9 mouse cellular contexts compared by ENCODE assay signal in genomic region chr7:143368267-143368643, GRCm38 (mm10).
DNase-seq lines count a peak whose midpoint lies in the region; ATAC-seq and TF ChIP-seq lines count a peak whose summit lies in the region.
"Had no signal": no experiment of that assay in that cellular context is flagged by ENCODE, and none has a peak within 500 bp of the region (broad histone marks: within the 10 kb centered on the region; RNA-seq: fewer than 3 reads in every experiment).

No protein-coding gene starts in this region.

- intact Hi-C loops in gastrocnemius, postnatal 14 days (cut with DNase I; ENCODE audit: low total_unique reads) = no loop called here

- H3K27me3 ChIP-seq in kidney, embryonic 15.5 days = no peaks in the 10 kb centered on the region
- H3K27me3 ChIP-seq in CH12.LX (replicated peaks) = peaks cover 45% of the 10 kb centered on the region
- H3K27me3 ChIP-seq in kidney, embryonic 14.5 days (ENCODE audit: control insufficient read depth, insufficient read depth, low read length) = no peaks in the 10 kb centered on the region

- no peak for TF ChIP-seq POLR2A in CH12.LX (IDR thresholded peaks at IDR 0.05; ENCODE audit: low read depth, low read length)

- TF ChIP-seq RAD21 in CH12.LX (IDR thresholded peaks at IDR 0.05; ENCODE audit: low read depth, low read length) = no peak

- H3K9ac ChIP-seq in kidney, embryonic 15.5 days = no peak overlapping the region
- peak overlapping the region; percentile 17; the same call in 1 of the 2 replicates for H3K9ac ChIP-seq in CH12.LX (ENCODE audit: insufficient read depth, low read depth)
- no peak overlapping the region for H3K9ac ChIP-seq in kidney, embryonic 14.5 days (ENCODE audit: low read depth, low read length)

- no peak overlapping the region for H3K4me3 ChIP-seq in kidney, embryonic 15.5 days (replicated peaks)
- no peak overlapping the region for H3K4me3 ChIP-seq in CH12.LX (replicated peaks in 1 of 3; ENCODE audit: low read depth in 2 of 3, low read length in 2 of 3, poor library complexity in 1 of 3)
- H3K4me3 ChIP-seq in kidney, embryonic 14.5 days (ENCODE audit: low read length) = no peak overlapping the region

- ATAC-seq in kidney, embryonic 15.5 days (replicated peaks; ENCODE audit: low FRiP score) = no peak
- ATAC-seq in activated CD4-positive, CD25-positive, alpha-beta regulatory T cell, adult 4 months = peak; percentile 85
- peak; percentile 29 to 92; a peak in 2 of 4 replicates for ATAC-seq in hematopoietic stem cell, adult 5-6 weeks (replicated peaks in 1 of 2; ENCODE audit: insufficient read depth in 1 of 2, low FRiP score in 2 of 2, low TSS enrichment in 1 of 2, low read depth in 1 of 2, poor library complexity in 2 of 2, severe bottlenecking in 2 of 2)
- no peak for ATAC-seq in kidney, embryonic 14.5 days (ENCODE audit: low FRiP score, low TSS enrichment)
- ATAC-seq: midbrain, embryonic 16.5 days had no signal

- in situ Hi-C loops in CH12.LX (cut with MboI; ENCODE audit: low pct_ligation_motif_present, low pct_unique_long_range_greater_than_20kb, low sequenced_read_pairs) = no loop called here

- H3K4me2 ChIP-seq in kidney, embryonic 15.5 days = peak overlapping the region; percentile 34; the same call in 1 of the 2 replicates
- H3K4me2 ChIP-seq in CH12.LX (ENCODE audit: insufficient read depth, low read depth, poor library complexity, severe bottlenecking) = peak overlapping the region; percentile 80
- H3K4me2 ChIP-seq in kidney, embryonic 14.5 days (replicated peaks; ENCODE audit: low read depth, low read length) = no peak overlapping the region

- no peak for DNase-seq in kidney, adult 9 months
- peak; percentile 26 for DNase-seq in CH12.LX (ENCODE audit: extremely low read depth)
- DNase-seq in gastrocnemius, postnatal 14 days = no peak
- DNase-seq: embryo, embryonic 11 days had no signal

- no peaks in the 10 kb centered on the region for H3K79me2 ChIP-seq in CH12.LX (replicated peaks; ENCODE audit: control insufficient read depth, extremely low read depth, insufficient read depth, poor library complexity, severe bottlenecking)

- 64% methylated on average over 7 of the region's 7 CpGs for WGBS in kidney, embryonic 15.5 days
- 69% methylated on average over 7 of the region's 7 CpGs for WGBS in kidney, embryonic 14.5 days

- H3K36me3 ChIP-seq in kidney, embryonic 15.5 days = no peaks in the 10 kb centered on the region
- no peaks in the 10 kb centered on the region for H3K36me3 ChIP-seq in CH12.LX (replicated peaks in 1 of 2; ENCODE audit: control insufficient read depth in 1 of 2, insufficient read depth in 1 of 2, low read length in 1 of 2)
- no peaks in the 10 kb centered on the region for H3K36me3 ChIP-seq in kidney, embryonic 14.5 days (ENCODE audit: control insufficient read depth, insufficient read depth, low read length)

- no peaks in the 10 kb centered on the region for H3K9me3 ChIP-seq in kidney, embryonic 15.5 days (replicated peaks)
- no peaks in the 10 kb centered on the region for H3K9me3 ChIP-seq in CH12.LX (replicated peaks; ENCODE audit: low read length)
- no peaks in the 10 kb centered on the region for H3K9me3 ChIP-seq in kidney, embryonic 14.5 days (ENCODE audit: control insufficient read depth, low read length)

- 0 out of 2 replicates have a peak, but pooled peaks have one; percentile 34 for TF ChIP-seq EP300 in CH12.LX (IDR thresholded peaks at IDR 0.05; ENCODE audit: low read length)

- H3K4me1 ChIP-seq in kidney, embryonic 15.5 days = peaks cover 51% of the 10 kb centered on the region
- H3K4me1 ChIP-seq in CH12.LX (ENCODE audit: control insufficient read depth in 1 of 2, insufficient read depth in 2 of 2) = no peaks in the 10 kb centered on the region; a peak in 1 of 4 replicates
- H3K4me1 ChIP-seq in kidney, embryonic 14.5 days (ENCODE audit: control insufficient read depth, insufficient read depth, low read length) = peaks cover 10% of the 10 kb centered on the region

- peak overlapping the region; percentile 37; the same call in 1 of the 2 replicates for H3K27ac ChIP-seq in kidney, embryonic 15.5 days
- no peak overlapping the region for H3K27ac ChIP-seq in CH12.LX (ENCODE audit: insufficient read depth, low read depth)
- no peak overlapping the region for H3K27ac ChIP-seq in kidney, embryonic 14.5 days (ENCODE audit: low read depth, low read length)

- TF ChIP-seq CTCF in CH12.LX (conservative IDR thresholded peaks at IDR 0.05 in 1 of 2, IDR thresholded peaks at IDR 0.05 in 1 of 2; ENCODE audit: low read depth in 2 of 2, low read length in 2 of 2) = no peak

- dilution Hi-C loops in CH12.LX (cut with MboI; ENCODE audit: extremely low pct_ligation_motif_present, extremely low pct_unique_long_range_greater_than_20kb, low sequenced_read_pairs) = no loop called here

TF ChIP-seq in CH12.LX, 34 proteins besides CTCF, POLR2A, EP300 and RAD21:
- TF ChIP-seq USF2 (conservative IDR thresholded peaks at IDR 0.05; ENCODE audit: low read depth, low read length) = no peak
- TF ChIP-seq BHLHE40 (IDR thresholded peaks at IDR 0.05; ENCODE audit: low read depth, low read length) = peak; percentile 43; the same call in 1 of the 2 replicates

Comparison
In these comparisons a context has a peak if more than half of its experiments do, and no peak if none do; other contexts are left out.
1. ATAC-seq: peak in activated CD4-positive, CD25-positive, alpha-beta regulatory T cell, adult 4 months (single experiment) and hematopoietic stem cell, adult 5-6 weeks (2 of 2); none in kidney, embryonic 15.5 days (single experiment) and kidney, embryonic 14.5 days (single experiment).